Mouse (Mus musculus): Measurements from ENCODE around the gene Fam20b. TPM values are rescaled to one million over a fixed set of nuclear protein-coding genes. Genes with fewer than 3 reads are reported as not detected.

Fam20b gene
- polyA plus RNA-seq, 1 experiment from 2014 or later = 28.1 TPM

- ATAC-seq (ENCODE audit: insufficient number of reproducible peaks, insufficient read depth, low FRiP score, low read depth) = no peak
- 67% methylated on average over 12 of the region's 12 CpGs for WGBS
- H3K36me3 ChIP-seq (ENCODE audit: control insufficient read depth, insufficient read depth, low read length) = peaks cover 60% of the 10 kb centered on the region
- no peak overlapping the region for H3K4me2 ChIP-seq (ENCODE audit: low read length)
- no peaks in the 10 kb centered on the region for H3K9me3 ChIP-seq (ENCODE audit: control insufficient read depth, low read length)
- no peak overlapping the region for H3K9ac ChIP-seq (ENCODE audit: low read length)
- H3K27me3 ChIP-seq (ENCODE audit: control insufficient read depth, insufficient read depth, low read length) = no peaks in the 10 kb centered on the region
- H3K4me3 ChIP-seq (ENCODE audit: control insufficient read depth in 1 of 2, insufficient read depth in 1 of 2, low read depth in 1 of 2, low read length in 2 of 2) = no peak overlapping the region
- no peaks in the 10 kb centered on the region for H3K4me1 ChIP-seq (ENCODE audit: control insufficient read depth in 2 of 2, insufficient read depth in 2 of 2, low read length in 2 of 2)
- H3K27ac ChIP-seq (replicated peaks in 1 of 2; ENCODE audit: control insufficient read depth in 1 of 2, insufficient read depth in 1 of 2, low read depth in 2 of 2, low read length in 2 of 2) = no peak overlapping the region
Measured at GRCm38 (mm10) chr1:156642813-156643212, 76.1 kb downstream of the Fam20b start.

GRCm38 (mm10) chr1:156641808-156642207 is 77.1 kb downstream of the Fam20b start:
- Histone ChIP-seq H3K27me3 (ENCODE audit: control insufficient read depth, insufficient read depth, low read length) (no peaks in the 10 kb centered on the region), H3K4me1 (ENCODE audit: control insufficient read depth in 2 of 2, insufficient read depth in 2 of 2, low read length in 2 of 2) (no peaks in the 10 kb centered on the region), H3K9ac (ENCODE audit: low read length) (no peak overlapping the region), H3K9me3 (ENCODE audit: control insufficient read depth, low read length) (no peaks in the 10 kb centered on the region), H3K4me3 (ENCODE audit: control insufficient read depth in 1 of 2, insufficient read depth in 1 of 2, low read depth in 1 of 2, low read length in 2 of 2) (no peak overlapping the region), H3K27ac (replicated peaks in 1 of 2; ENCODE audit: control insufficient read depth in 1 of 2, insufficient read depth in 1 of 2, low read depth in 2 of 2, low read length in 2 of 2) (no peak overlapping the region), H3K36me3 (ENCODE audit: control insufficient read depth, insufficient read depth, low read length) (peaks cover 58% of the 10 kb centered on the region), H3K4me2 (ENCODE audit: low read length) (no peak overlapping the region)
- no peak; the same call in 1 of the 2 replicates for ATAC-seq (ENCODE audit: insufficient number of reproducible peaks, insufficient read depth, low FRiP score, low read depth)
- 67% methylated on average over 10 of the region's 10 CpGs for WGBS

GRCm38 (mm10) chr1:156640577-156640976 is 78.3 kb downstream of the Fam20b start:
- Histone ChIP-seq H3K27ac (replicated peaks in 1 of 2; ENCODE audit: control insufficient read depth in 1 of 2, insufficient read depth in 1 of 2, low read depth in 2 of 2, low read length in 2 of 2) (no peak overlapping the region), H3K4me3 (ENCODE audit: control insufficient read depth in 1 of 2, insufficient read depth in 1 of 2, low read depth in 1 of 2, low read length in 2 of 2) (no peak overlapping the region), H3K36me3 (ENCODE audit: control insufficient read depth, insufficient read depth, low read length) (peaks cover 64% of the 10 kb centered on the region), H3K4me1 (ENCODE audit: control insufficient read depth in 2 of 2, insufficient read depth in 2 of 2, low read length in 2 of 2) (no peaks in the 10 kb centered on the region), H3K27me3 (ENCODE audit: control insufficient read depth, insufficient read depth, low read length) (no peaks in the 10 kb centered on the region), H3K9me3 (ENCODE audit: control insufficient read depth, low read length) (no peaks in the 10 kb centered on the region), H3K4me2 (ENCODE audit: low read length) (no peak overlapping the region), H3K9ac (ENCODE audit: low read length) (no peak overlapping the region)
- no peak for ATAC-seq (ENCODE audit: insufficient number of reproducible peaks, insufficient read depth, low FRiP score, low read depth)
- WGBS = 73% methylated on average over 4 of the region's 4 CpGs

GRCm38 (mm10) chr1:156639455-156639854 is 79.4 kb downstream of the Fam20b start:
- Histone ChIP-seq H3K4me2 (ENCODE audit: low read length) (no peak overlapping the region), H3K9ac (ENCODE audit: low read length) (no peak overlapping the region), H3K36me3 (ENCODE audit: control insufficient read depth, insufficient read depth, low read length) (peaks cover 73% of the 10 kb centered on the region), H3K9me3 (ENCODE audit: control insufficient read depth, low read length) (no peaks in the 10 kb centered on the region), H3K27me3 (ENCODE audit: control insufficient read depth, insufficient read depth, low read length) (no peaks in the 10 kb centered on the region), H3K4me3 (ENCODE audit: control insufficient read depth in 1 of 2, insufficient read depth in 1 of 2, low read depth in 1 of 2, low read length in 2 of 2) (no peak overlapping the region), H3K27ac (replicated peaks in 1 of 2; ENCODE audit: control insufficient read depth in 1 of 2, insufficient read depth in 1 of 2, low read depth in 2 of 2, low read length in 2 of 2) (no peak overlapping the region), H3K4me1 (ENCODE audit: control insufficient read depth in 2 of 2, insufficient read depth in 2 of 2, low read length in 2 of 2) (no peaks in the 10 kb centered on the region)
- 88% methylated on average over 5 of the region's 5 CpGs for WGBS
- no peak for ATAC-seq (ENCODE audit: insufficient number of reproducible peaks, insufficient read depth, low FRiP score, low read depth)

- Histone ChIP-seq H3K4me3 (ENCODE audit: control insufficient read depth in 1 of 2, insufficient read depth in 1 of 2, low read depth in 1 of 2, low read length in 2 of 2) (no peak overlapping the region), H3K27me3 (ENCODE audit: control insufficient read depth, insufficient read depth, low read length) (no peaks in the 10 kb centered on the region), H3K4me2 (ENCODE audit: low read length) (no peak overlapping the region), H3K36me3 (ENCODE audit: control insufficient read depth, insufficient read depth, low read length) (peaks cover 79% of the 10 kb centered on the region), H3K9ac (ENCODE audit: low read length) (no peak overlapping the region), H3K27ac (replicated peaks in 1 of 2; ENCODE audit: control insufficient read depth in 1 of 2, insufficient read depth in 1 of 2, low read depth in 2 of 2, low read length in 2 of 2) (no peak overlapping the region), H3K9me3 (ENCODE audit: control insufficient read depth, low read length) (no peaks in the 10 kb centered on the region), H3K4me1 (ENCODE audit: control insufficient read depth in 2 of 2, insufficient read depth in 2 of 2, low read length in 2 of 2) (no peaks in the 10 kb centered on the region)
- 80% methylated on average over 2 of the region's 2 CpGs for WGBS
- ATAC-seq (ENCODE audit: insufficient number of reproducible peaks, insufficient read depth, low FRiP score, low read depth) = no peak
Measured at GRCm38 (mm10) chr1:156635148-156635547, 83.7 kb downstream of the Fam20b start.

- no peak for ATAC-seq (ENCODE audit: insufficient number of reproducible peaks, insufficient read depth, low FRiP score, low read depth)
- no peak overlapping the region for H3K9ac ChIP-seq (ENCODE audit: low read length)
- H3K4me1 ChIP-seq (ENCODE audit: control insufficient read depth in 2 of 2, insufficient read depth in 2 of 2, low read length in 2 of 2) = no peaks in the 10 kb centered on the region
- H3K4me2 ChIP-seq (ENCODE audit: low read length) = no peak overlapping the region
- H3K4me3 ChIP-seq (ENCODE audit: control insufficient read depth in 1 of 2, insufficient read depth in 1 of 2, low read depth in 1 of 2, low read length in 2 of 2) = no peak overlapping the region
- no peaks in the 10 kb centered on the region for H3K27me3 ChIP-seq (ENCODE audit: control insufficient read depth, insufficient read depth, low read length)
- 75% methylated on average over 10 of the region's 10 CpGs for WGBS
- no peaks in the 10 kb centered on the region for H3K9me3 ChIP-seq (ENCODE audit: control insufficient read depth, low read length)
- peaks cover 79% of the 10 kb centered on the region for H3K36me3 ChIP-seq (ENCODE audit: control insufficient read depth, insufficient read depth, low read length)
- no peak overlapping the region for H3K27ac ChIP-seq (replicated peaks in 1 of 2; ENCODE audit: control insufficient read depth in 1 of 2, insufficient read depth in 1 of 2, low read depth in 2 of 2, low read length in 2 of 2)
Measured at GRCm38 (mm10) chr1:156633095-156633494, 85.8 kb downstream of the Fam20b start.

- ATAC-seq (ENCODE audit: insufficient number of reproducible peaks, insufficient read depth, low FRiP score, low read depth) = no peak
- no peaks in the 10 kb centered on the region for H3K9me3 ChIP-seq (ENCODE audit: control insufficient read depth, low read length)
- no peak overlapping the region for H3K4me2 ChIP-seq (ENCODE audit: low read length)
- no peak overlapping the region for H3K27ac ChIP-seq (replicated peaks in 1 of 2; ENCODE audit: control insufficient read depth in 1 of 2, insufficient read depth in 1 of 2, low read depth in 2 of 2, low read length in 2 of 2)
- no peaks in the 10 kb centered on the region for H3K4me1 ChIP-seq (ENCODE audit: control insufficient read depth in 2 of 2, insufficient read depth in 2 of 2, low read length in 2 of 2)
- H3K4me3 ChIP-seq (ENCODE audit: control insufficient read depth in 1 of 2, insufficient read depth in 1 of 2, low read depth in 1 of 2, low read length in 2 of 2) = no peak overlapping the region
- H3K27me3 ChIP-seq (ENCODE audit: control insufficient read depth, insufficient read depth, low read length) = no peaks in the 10 kb centered on the region
- no peak overlapping the region for H3K9ac ChIP-seq (ENCODE audit: low read length)
- H3K36me3 ChIP-seq (ENCODE audit: control insufficient read depth, insufficient read depth, low read length) = peaks cover 74% of the 10 kb centered on the region
Measured at GRCm38 (mm10) chr1:156630965-156631364, 87.9 kb downstream of the Fam20b start.

GRCm38 (mm10) chr1:156629984-156630383 is 88.9 kb downstream of the Fam20b start:
- 90% methylated on average over 8 of the region's 8 CpGs for WGBS
- Histone ChIP-seq H3K4me2 (ENCODE audit: low read length) (no peak overlapping the region), H3K9ac (ENCODE audit: low read length) (no peak overlapping the region), H3K36me3 (ENCODE audit: control insufficient read depth, insufficient read depth, low read length) (peaks cover 74% of the 10 kb centered on the region), H3K27ac (replicated peaks in 1 of 2; ENCODE audit: control insufficient read depth in 1 of 2, insufficient read depth in 1 of 2, low read depth in 2 of 2, low read length in 2 of 2) (no peak overlapping the region), H3K4me3 (ENCODE audit: control insufficient read depth in 1 of 2, insufficient read depth in 1 of 2, low read depth in 1 of 2, low read length in 2 of 2) (no peak overlapping the region), H3K9me3 (ENCODE audit: control insufficient read depth, low read length) (no peaks in the 10 kb centered on the region), H3K4me1 (ENCODE audit: control insufficient read depth in 2 of 2, insufficient read depth in 2 of 2, low read length in 2 of 2) (no peaks in the 10 kb centered on the region), H3K27me3 (ENCODE audit: control insufficient read depth, insufficient read depth, low read length) (no peaks in the 10 kb centered on the region)
- ATAC-seq (ENCODE audit: insufficient number of reproducible peaks, insufficient read depth, low FRiP score, low read depth) = no peak
